Mouse (Mus musculus) neural tube, embryonic 14.5 days (tissue): ENCODE measurements at regions not wholly inside any gene's neighbourhood (a gene's known extent, or its start where the extent isn't known, plus 50 kb on each side); places are given as distances from the start of the nearest gene placed in this dataset.
A peak's percentile ranks its signal among the peaks of the same experiment; 100 is the strongest.

Experiments
- ATAC-seq: fragments of 200-750 bp; cut with Nextera tagmentation; 2 replicates; pipeline ENCODE4 v1.8.0; 2017; ENCODE audit warnings: low read depth, mild to moderate bottlenecking, moderate TSS enrichment, moderate library complexity
- H3K27ac ChIP-seq: fragments of 300-500 bp; sonication (generic); 2 replicates; pipeline ENCODE4 v1.5.1; 2014; ENCODE audit warnings: low read depth, mild to moderate bottlenecking, control low read depth, low read length, moderate library complexity, mixed read lengths
- H3K27me3 ChIP-seq: fragments of 300-500 bp; sonication (generic); 2 replicates; pipeline ENCODE4 v1.6.1; 2014; ENCODE audit warnings: low read length; ENCODE audit not compliant: control insufficient read depth, insufficient read depth
- H3K36me3 ChIP-seq: fragments of 300-500 bp; sonication (generic); 2 replicates; pipeline ENCODE4 v1.6.1; 2014; ENCODE audit warnings: low read length, mixed read lengths; ENCODE audit not compliant: control insufficient read depth, insufficient read depth
- H3K4me1 ChIP-seq: fragments of 300-500 bp; sonication (generic); 2 replicates; pipeline ENCODE4 v1.6.1; 2014; ENCODE audit warnings: low read length; ENCODE audit not compliant: control insufficient read depth, insufficient read depth
- H3K4me2 ChIP-seq: fragments of 300-500 bp; sonication (generic); 2 replicates; pipeline ENCODE4 v1.6.1; 2014; ENCODE audit warnings: mild to moderate bottlenecking, low read depth, low read length, control low read depth
- H3K4me3 ChIP-seq: fragments of 300-500 bp; sonication (generic); 2 replicates; pipeline ENCODE4 v1.5.1; 2014; ENCODE audit warnings: low read depth, low read length, control low read depth, mixed read lengths
- H3K9ac ChIP-seq: fragments of 300-500 bp; sonication (generic); replicated peaks from 2 replicates; pipeline ENCODE4 v1.6.1; 2014; ENCODE audit warnings: low read depth, mild to moderate bottlenecking, control low read depth, low read length, mixed read lengths
- H3K9me3 ChIP-seq: fragments of 300-500 bp; sonication (generic); 2 replicates; pipeline ENCODE4 v1.6.1; 2016; ENCODE audit warnings: low read length; ENCODE audit not compliant: control insufficient read depth
- WGBS: fragments of 180-500 bp; shearing (Covaris S2); extraction: QIAGEN DNeasy Blood & Tissue Kit; methylation state at CpG from one replicate; pipeline ENCODE4 v1.1.7; 2014; 5-methylcytosine and 5-hydroxymethylcytosine counted together

GRCm38 (mm10) chr13:3477997-3478728 lies 59.7 kb upstream of the Gdi2 start:
- WGBS, result under 1% methylated on average over 44 of the region's 45 CpGs
- H3K27me3 ChIP-seq, result no peaks in the 10 kb centered on the region
- no peak overlapping the region for H3K27ac ChIP-seq
- H3K9ac ChIP-seq, result peak overlapping the region; percentile 54
- H3K4me1 ChIP-seq, result 0 out of 2 replicates have a peak, but pooled peaks cover 4% of the 10 kb centered on the region
- peak overlapping the region; percentile 89 for H3K4me2 ChIP-seq
- peak; percentile 99 for ATAC-seq
- no peaks in the 10 kb centered on the region for H3K9me3 ChIP-seq
- H3K4me3 ChIP-seq, result peak overlapping the region; percentile 60
- no peaks in the 10 kb centered on the region for H3K36me3 ChIP-seq
